Mouse (Mus musculus): Measurements from ENCODE around the gene Krtap19-3. TPM values are rescaled to one million over a fixed set of nuclear protein-coding genes. Genes with fewer than 3 reads are reported as not detected.

Gene Krtap19-3
- polyA plus RNA-seq (2012; rRNA removed) = not detected in 2 replicates

- no peak for TF ChIP-seq POLR2A (IDR thresholded peaks at IDR 0.05; ENCODE audit: extremely low read depth, insufficient read depth, low read length)
- TF ChIP-seq CTCF (IDR thresholded peaks at IDR 0.05; ENCODE audit: extremely low read depth, insufficient read depth, low read length) = no peak
- no peaks in the 10 kb centered on the region for H3K4me1 ChIP-seq (ENCODE audit: control insufficient read depth, insufficient read depth, low read length)
- H3K27ac ChIP-seq (ENCODE audit: insufficient read depth, low read length) = no peak within 1 kb of the TSS
- no peak within 1 kb of the TSS for H3K4me3 ChIP-seq (ENCODE audit: insufficient read depth, low read length)
Observed at GRCm38 (mm10) chr16:88877938-88878337, at the start of gene Krtap19-3. Gene Krtap19-3 (minus strand): TSS chr16:88878038.

- Histone ChIP-seq H3K4me3 (ENCODE audit: insufficient read depth, low read length) (no peak within 1 kb of the TSS), H3K27ac (ENCODE audit: insufficient read depth, low read length) (no peak within 1 kb of the TSS), H3K4me1 (ENCODE audit: control insufficient read depth, insufficient read depth, low read length) (no peaks in the 10 kb centered on the region)
- TF ChIP-seq CTCF (IDR thresholded peaks at IDR 0.05; ENCODE audit: extremely low read depth, insufficient read depth, low read length) (no peak), POLR2A (IDR thresholded peaks at IDR 0.05; ENCODE audit: extremely low read depth, insufficient read depth, low read length) (no peak)
Observed at GRCm38 (mm10) chr16:88896357-88896756, 18.5 kb upstream of the Krtap19-3 start, which contains the start of gene Krtap19-5. Gene Krtap19-5 (minus strand): TSS chr16:88896457.

- TF ChIP-seq POLR2A (IDR thresholded peaks at IDR 0.05; ENCODE audit: extremely low read depth, insufficient read depth, low read length) (no peak), CTCF (IDR thresholded peaks at IDR 0.05; ENCODE audit: extremely low read depth, insufficient read depth, low read length) (no peak)
- Histone ChIP-seq H3K4me3 (ENCODE audit: insufficient read depth, low read length) (no peak overlapping the region), H3K4me1 (ENCODE audit: control insufficient read depth, insufficient read depth, low read length) (no peaks in the 10 kb centered on the region), H3K27ac (ENCODE audit: insufficient read depth, low read length) (no peak overlapping the region)
Observed at GRCm38 (mm10) chr16:88886870-88887269, 9.0 kb upstream of the Krtap19-3 start.

DNA sequence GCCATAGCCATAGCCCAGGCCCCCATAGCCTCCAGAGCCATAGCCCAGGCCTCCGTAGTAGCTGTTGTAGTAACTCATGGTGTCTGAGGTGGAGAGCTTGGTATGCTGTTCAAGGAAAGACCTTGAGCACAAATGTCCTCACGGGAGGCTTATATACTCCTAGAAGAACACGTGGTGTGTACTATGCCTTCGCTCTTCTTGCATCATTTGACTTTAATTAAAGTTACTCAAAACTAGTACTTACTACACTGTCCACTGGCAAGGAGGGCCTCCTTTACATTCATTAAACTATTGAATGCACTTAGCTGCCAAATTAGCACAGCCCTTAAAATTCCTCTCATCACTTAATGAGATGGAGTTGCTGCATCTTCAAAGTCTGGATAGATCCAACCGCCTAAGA, 7.2 kb upstream of the Krtap19-3 start, which contains the start of gene Krtap19-4:
Gene Krtap19-4, minus strand, starts transcription at position 101 of the 400 bp plus-strand sequence.
- no peaks in the 10 kb centered on the region for H3K4me1 ChIP-seq (ENCODE audit: control insufficient read depth, insufficient read depth, low read length)
- H3K27ac ChIP-seq (ENCODE audit: insufficient read depth, low read length) = no peak within 1 kb of the TSS
- TF ChIP-seq CTCF (IDR thresholded peaks at IDR 0.05; ENCODE audit: extremely low read depth, insufficient read depth, low read length) (no peak), POLR2A (IDR thresholded peaks at IDR 0.05; ENCODE audit: extremely low read depth, insufficient read depth, low read length) (no peak)
- no peak within 1 kb of the TSS for H3K4me3 ChIP-seq (ENCODE audit: insufficient read depth, low read length)

GRCm38 (mm10) chr16:88874169-88874568, 3.7 kb downstream of the Krtap19-3 start, which contains the start of gene Krtap19-2:
Gene Krtap19-2 (minus strand): TSS chr16:88874269.
- Histone ChIP-seq H3K4me3 (ENCODE audit: insufficient read depth, low read length) (no peak within 1 kb of the TSS), H3K27ac (ENCODE audit: insufficient read depth, low read length) (no peak within 1 kb of the TSS), H3K4me1 (ENCODE audit: control insufficient read depth, insufficient read depth, low read length) (no peaks in the 10 kb centered on the region)
- no peak for TF ChIP-seq POLR2A (IDR thresholded peaks at IDR 0.05; ENCODE audit: extremely low read depth, insufficient read depth, low read length)
- no peak for TF ChIP-seq CTCF (IDR thresholded peaks at IDR 0.05; ENCODE audit: extremely low read depth, insufficient read depth, low read length)

- H3K4me3 ChIP-seq (ENCODE audit: insufficient read depth, low read length) = no peak within 1 kb of the TSS
- H3K27ac ChIP-seq (ENCODE audit: insufficient read depth, low read length) = no peak within 1 kb of the TSS
- H3K4me1 ChIP-seq (ENCODE audit: control insufficient read depth, insufficient read depth, low read length) = no peaks in the 10 kb centered on the region
- TF ChIP-seq POLR2A (IDR thresholded peaks at IDR 0.05; ENCODE audit: extremely low read depth, insufficient read depth, low read length) (no peak), CTCF (IDR thresholded peaks at IDR 0.05; ENCODE audit: extremely low read depth, insufficient read depth, low read length) (no peak)
Observed at GRCm38 (mm10) chr16:88869311-88869710, 8.5 kb downstream of the Krtap19-3 start, which contains the start of gene Krtap19-1. Gene Krtap19-1 (minus strand): TSS chr16:88869411.

DNA sequence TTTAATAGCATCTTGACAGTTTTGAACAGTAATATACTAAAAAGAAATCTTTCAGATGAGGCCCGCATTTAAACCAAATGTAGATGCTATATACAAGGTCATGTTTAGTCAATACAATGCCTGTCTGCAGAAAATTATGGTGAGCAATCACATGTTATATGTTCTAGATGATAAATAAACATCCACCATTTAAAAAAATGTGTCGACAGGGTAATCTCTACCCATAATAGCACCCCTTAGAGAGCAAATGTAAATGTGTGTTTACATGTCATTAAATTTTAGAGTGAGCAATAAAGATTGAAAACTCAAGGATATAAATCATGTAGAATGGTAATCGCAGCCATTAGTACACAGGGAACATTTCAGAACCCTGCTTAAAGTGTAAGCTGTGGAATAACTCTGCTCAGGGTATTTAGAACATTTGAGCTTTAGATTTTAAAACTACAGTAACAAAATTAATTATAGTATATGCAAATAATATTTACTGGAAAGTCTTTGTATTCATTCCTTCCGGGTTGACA, 12.9 kb downstream of the Krtap19-3 start:
- H3K4me1 ChIP-seq (ENCODE audit: control insufficient read depth, insufficient read depth, low read length) = no peaks in the 10 kb centered on the region
- H3K27ac ChIP-seq (ENCODE audit: insufficient read depth, low read length) = no peak overlapping the region
- TF ChIP-seq CTCF (IDR thresholded peaks at IDR 0.05; ENCODE audit: extremely low read depth, insufficient read depth, low read length) (no peak), POLR2A (IDR thresholded peaks at IDR 0.05; ENCODE audit: extremely low read depth, insufficient read depth, low read length) (no peak)
- H3K4me3 ChIP-seq (ENCODE audit: insufficient read depth, low read length) = no peak overlapping the region

- no peaks in the 10 kb centered on the region for H3K4me1 ChIP-seq (ENCODE audit: control insufficient read depth, insufficient read depth, low read length)
- no peak overlapping the region for H3K4me3 ChIP-seq (ENCODE audit: insufficient read depth, low read length)
- no peak overlapping the region for H3K27ac ChIP-seq (ENCODE audit: insufficient read depth, low read length)
- TF ChIP-seq POLR2A (IDR thresholded peaks at IDR 0.05; ENCODE audit: extremely low read depth, insufficient read depth, low read length) (no peak), CTCF (IDR thresholded peaks at IDR 0.05; ENCODE audit: extremely low read depth, insufficient read depth, low read length) (peak; percentile 52; the same call in 1 of the 2 replicates)
Observed at GRCm38 (mm10) chr16:88851450-88851849, 26.4 kb downstream of the Krtap19-3 start.

DNA sequence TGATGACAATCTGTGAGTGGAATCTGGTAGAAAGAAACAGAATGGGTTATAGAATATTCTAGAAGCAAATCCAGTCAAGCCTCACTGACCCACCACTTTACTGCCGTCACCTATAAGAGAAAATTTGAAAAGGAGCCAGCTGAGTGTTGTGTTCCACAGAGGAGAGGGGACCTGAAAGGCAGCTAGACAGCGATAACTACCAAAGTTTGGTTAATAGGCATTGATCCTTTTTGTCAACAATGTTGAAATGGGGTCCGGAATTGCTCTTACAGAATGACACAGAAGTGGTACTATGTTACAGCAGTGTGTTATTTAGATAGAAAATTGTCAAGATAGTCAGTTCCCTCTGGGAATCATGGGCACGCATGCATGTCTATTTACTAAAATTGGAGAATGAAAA, 29.3 kb downstream of the Krtap19-3 start:
- Histone ChIP-seq H3K4me3 (ENCODE audit: insufficient read depth, low read length) (no peak overlapping the region), H3K27ac (ENCODE audit: insufficient read depth, low read length) (no peak overlapping the region), H3K4me1 (ENCODE audit: control insufficient read depth, insufficient read depth, low read length) (no peaks in the 10 kb centered on the region)
- TF ChIP-seq POLR2A (IDR thresholded peaks at IDR 0.05; ENCODE audit: extremely low read depth, insufficient read depth, low read length) = no peak
- no peak for TF ChIP-seq CTCF (IDR thresholded peaks at IDR 0.05; ENCODE audit: extremely low read depth, insufficient read depth, low read length)

DNA sequence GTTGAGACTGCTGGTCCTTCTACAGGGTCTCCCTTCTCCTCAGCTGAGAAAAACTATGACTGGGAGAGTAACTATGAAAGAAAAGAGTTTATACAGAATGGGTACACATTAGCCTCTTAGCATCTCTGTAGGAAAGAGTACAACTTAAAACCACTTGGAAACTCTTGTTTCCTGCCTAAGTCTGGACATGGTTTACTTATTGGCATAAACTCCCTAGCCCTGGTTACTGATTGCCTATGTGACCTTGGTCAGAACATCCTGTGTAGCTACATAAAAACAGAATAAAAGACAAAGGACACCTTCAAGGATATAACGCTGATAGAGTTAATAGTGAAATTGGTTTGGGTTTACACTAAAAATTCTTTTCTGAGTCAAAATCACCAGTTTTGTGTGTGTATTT, 30.5 kb downstream of the Krtap19-3 start:
- H3K4me1 ChIP-seq (ENCODE audit: control insufficient read depth, insufficient read depth, low read length) = no peaks in the 10 kb centered on the region
- H3K27ac ChIP-seq (ENCODE audit: insufficient read depth, low read length) = no peak overlapping the region
- no peak for TF ChIP-seq CTCF (IDR thresholded peaks at IDR 0.05; ENCODE audit: extremely low read depth, insufficient read depth, low read length)
- no peak for TF ChIP-seq POLR2A (IDR thresholded peaks at IDR 0.05; ENCODE audit: extremely low read depth, insufficient read depth, low read length)
- no peak overlapping the region for H3K4me3 ChIP-seq (ENCODE audit: insufficient read depth, low read length)

Other genes with a start within 250 kb of the Krtap19-3 start
- not detected in 2 replicates for gene Krtap26-1, start 230.2 kb downstream of the Krtap19-3 start, polyA plus RNA-seq (2012; rRNA removed)
- gene Krtap27-1, start 206.4 kb downstream of the Krtap19-3 start, polyA plus RNA-seq (2012; rRNA removed) = not detected in 2 replicates
- gene 2310061N02Rik, start 170.1 kb downstream of the Krtap19-3 start, polyA plus RNA-seq (2012; rRNA removed) = not detected in 2 replicates
- gene Krtap13-1, start 149.2 kb downstream of the Krtap19-3 start, polyA plus RNA-seq (2012; rRNA removed) = not detected in 2 replicates
- gene Krtap13, start 126.4 kb downstream of the Krtap19-3 start, polyA plus RNA-seq (2012; rRNA removed) = not detected in 2 replicates
- gene 2310034C09Rik, start 119.2 kb downstream of the Krtap19-3 start, polyA plus RNA-seq (2012; rRNA removed) = not detected in 2 replicates
- gene 2310057N15Rik, start 103.8 kb downstream of the Krtap19-3 start, polyA plus RNA-seq (2012; rRNA removed) = not detected in 2 replicates
- gene Gm5965, start 100.1 kb downstream of the Krtap19-3 start, polyA plus RNA-seq (2012; rRNA removed) = not detected in 2 replicates
- not detected in 2 replicates for gene Gm20741, start 65.8 kb downstream of the Krtap19-3 start, polyA plus RNA-seq (2012; rRNA removed)
- gene Krtap15, start 57.8 kb downstream of the Krtap19-3 start, polyA plus RNA-seq (2012; rRNA removed) = not detected in 2 replicates
- not detected in 2 replicates for gene Krtap14, start 51.9 kb downstream of the Krtap19-3 start, polyA plus RNA-seq (2012; rRNA removed)
- gene Krtap19-1, start 8.6 kb downstream of the Krtap19-3 start, polyA plus RNA-seq (2012; rRNA removed) = not detected in 2 replicates
- gene Krtap19-2, start 3.8 kb downstream of the Krtap19-3 start, polyA plus RNA-seq (2012; rRNA removed) = not detected in 2 replicates
- gene Krtap19-4, start 7.1 kb upstream of the Krtap19-3 start, polyA plus RNA-seq (2012; rRNA removed) = not detected in 2 replicates
- not detected in 2 replicates for gene Krtap19-5, start 18.4 kb upstream of the Krtap19-3 start, polyA plus RNA-seq (2012; rRNA removed)
- not detected in 2 replicates for gene Krtap19-9b, start 54.2 kb upstream of the Krtap19-3 start, polyA plus RNA-seq (2012; rRNA removed)
- not detected in 2 replicates for gene Krtap16-3, start 84.8 kb upstream of the Krtap19-3 start, polyA plus RNA-seq (2012; rRNA removed)
- not detected in 2 replicates for gene Krtap22-2, start 132.7 kb upstream of the Krtap19-3 start, polyA plus RNA-seq (2012; rRNA removed)
- gene Gm10229, start 137.2 kb upstream of the Krtap19-3 start, polyA plus RNA-seq (2012; rRNA removed) = not detected in 2 replicates
- gene Krtap6-1, start 153.7 kb upstream of the Krtap19-3 start, polyA plus RNA-seq (2012; rRNA removed) = not detected in 2 replicates
- not detected in 2 replicates for gene Gm10228, start 163.4 kb upstream of the Krtap19-3 start, polyA plus RNA-seq (2012; rRNA removed)
- gene Krtap6-5, start 169.8 kb upstream of the Krtap19-3 start, polyA plus RNA-seq (2012; rRNA removed) = not detected in 2 replicates
- gene 1110025L11Rik, start 186.0 kb upstream of the Krtap19-3 start, polyA plus RNA-seq (2012; rRNA removed) = not detected in 2 replicates
- gene Krtap6-3, start 206.0 kb upstream of the Krtap19-3 start, polyA plus RNA-seq (2012; rRNA removed) = not detected in 2 replicates

Data from cortical plate, adult 2 months (tissue).